8 mouse cellular contexts compared by ENCODE assay signal in genomic region chr12:104936223-104936622, GRCm38 (mm10).
DNase-seq lines count a peak whose midpoint lies in the region; ATAC-seq and TF ChIP-seq lines count a peak whose summit lies in the region.

No protein-coding gene starts in this region.

- no peak overlapping the region for H3K9ac ChIP-seq in forebrain, embryonic 11.5 days (ENCODE audit: low read length)
- H3K9ac ChIP-seq in forebrain, embryonic 13.5 days: no peak overlapping the region
- H3K9ac ChIP-seq in midbrain, embryonic 11.5 days (ENCODE audit: low read length): no peak overlapping the region
- no peak overlapping the region for H3K9ac ChIP-seq in midbrain, embryonic 16.5 days (ENCODE audit: low read depth, low read length)

- no peaks in the 10 kb centered on the region for H3K36me3 ChIP-seq in forebrain, embryonic 11.5 days (ENCODE audit: control insufficient read depth, insufficient read depth, low read length)
- no peaks in the 10 kb centered on the region for H3K36me3 ChIP-seq in forebrain, embryonic 13.5 days (ENCODE audit: poor library complexity, severe bottlenecking)
- no peaks in the 10 kb centered on the region for H3K36me3 ChIP-seq in midbrain, embryonic 11.5 days (ENCODE audit: control insufficient read depth, insufficient read depth, low read length)
- no peaks in the 10 kb centered on the region for H3K36me3 ChIP-seq in midbrain, embryonic 16.5 days (ENCODE audit: control insufficient read depth, insufficient read depth, low read length)
- peaks cover 2% of the 10 kb centered on the region; the same call in 1 of the 2 replicates for H3K36me3 ChIP-seq in small intestine, adult 2 months (ENCODE audit: control insufficient read depth, insufficient read depth, low read length)

- peak; percentile 79 for DNase-seq in forebrain, embryonic 11.5 days (ENCODE audit: low spot score)
- peak; percentile 92 for DNase-seq in midbrain, embryonic 11.5 days (ENCODE audit: low spot score, missing footprints)
- peak; percentile 71 for DNase-seq in embryo, embryonic 10.5 days (ENCODE audit: low spot score)

- H3K4me2 ChIP-seq in forebrain, embryonic 11.5 days (ENCODE audit: low read depth, low read length, severe bottlenecking): no peak overlapping the region
- no peak overlapping the region for H3K4me2 ChIP-seq in forebrain, embryonic 13.5 days
- no peak overlapping the region for H3K4me2 ChIP-seq in midbrain, embryonic 11.5 days
- no peak overlapping the region for H3K4me2 ChIP-seq in midbrain, embryonic 16.5 days (ENCODE audit: low read length)

- TF ChIP-seq POLR2A in small intestine, adult 2 months (IDR thresholded peaks at IDR 0.05; ENCODE audit: low read depth, low read length): no peak

- WGBS in forebrain, embryonic 11.5 days: 74% methylated on average over 4 of the region's 4 CpGs
- WGBS in forebrain, embryonic 13.5 days: 72% methylated on average over 4 of the region's 4 CpGs
- 77% methylated on average over 4 of the region's 4 CpGs for WGBS in midbrain, embryonic 11.5 days
- WGBS in midbrain, embryonic 16.5 days: 71% methylated on average over 4 of the region's 4 CpGs
- 81% methylated on average over 4 of the region's 4 CpGs for WGBS in small intestine, adult 2 months

- no peak for ATAC-seq in forebrain, embryonic 11.5 days (replicated peaks; ENCODE audit: low FRiP score)
- ATAC-seq in forebrain, embryonic 13.5 days: no peak
- no peak for ATAC-seq in midbrain, embryonic 11.5 days (ENCODE audit: low FRiP score)
- ATAC-seq in midbrain, embryonic 16.5 days: no peak
- ATAC-seq in activated CD4-positive, CD25-positive, alpha-beta regulatory T cell, adult 4 months: no peak
- no peak for ATAC-seq in megakaryocyte, adult 5-6 weeks (ENCODE audit: poor library complexity, severe bottlenecking)

- no peak overlapping the region for H3K27ac ChIP-seq in forebrain, embryonic 11.5 days (ENCODE audit: low read depth, low read length)
- no peak overlapping the region for H3K27ac ChIP-seq in forebrain, embryonic 13.5 days
- no peak overlapping the region for H3K27ac ChIP-seq in midbrain, embryonic 11.5 days (ENCODE audit: low read depth, low read length)
- H3K27ac ChIP-seq in midbrain, embryonic 16.5 days (ENCODE audit: low read length): no peak overlapping the region
- no peak overlapping the region for H3K27ac ChIP-seq in small intestine, adult 2 months (ENCODE audit: insufficient read depth, low read depth, low read length)

- H3K9me3 ChIP-seq in forebrain, embryonic 11.5 days (ENCODE audit: control insufficient read depth, low read length): peaks cover 5% of the 10 kb centered on the region; the same call in 1 of the 2 replicates
- no peaks in the 10 kb centered on the region for H3K9me3 ChIP-seq in forebrain, embryonic 13.5 days (replicated peaks)
- peaks cover 2% of the 10 kb centered on the region; the same call in 1 of the 2 replicates for H3K9me3 ChIP-seq in midbrain, embryonic 11.5 days (ENCODE audit: control insufficient read depth, low read length)
- no peaks in the 10 kb centered on the region for H3K9me3 ChIP-seq in midbrain, embryonic 16.5 days (replicated peaks; ENCODE audit: control insufficient read depth, low read length, poor library complexity, severe bottlenecking)

- H3K27me3 ChIP-seq in forebrain, embryonic 11.5 days (ENCODE audit: control insufficient read depth, insufficient read depth, low read length): no peaks in the 10 kb centered on the region
- peaks cover 10% of the 10 kb centered on the region for H3K27me3 ChIP-seq in forebrain, embryonic 13.5 days
- no peaks in the 10 kb centered on the region for H3K27me3 ChIP-seq in midbrain, embryonic 11.5 days (ENCODE audit: control insufficient read depth, insufficient read depth, low read length)
- H3K27me3 ChIP-seq in midbrain, embryonic 16.5 days (ENCODE audit: control insufficient read depth, insufficient read depth, low read depth, low read length): no peaks in the 10 kb centered on the region; the same call in 1 of the 2 replicates
- no peaks in the 10 kb centered on the region for H3K27me3 ChIP-seq in small intestine, adult 2 months (ENCODE audit: control insufficient read depth, insufficient read depth, low read length)

- no peak overlapping the region for H3K4me3 ChIP-seq in forebrain, embryonic 11.5 days (ENCODE audit: low read depth, low read length)
- no peak overlapping the region for H3K4me3 ChIP-seq in forebrain, embryonic 13.5 days
- no peak overlapping the region for H3K4me3 ChIP-seq in midbrain, embryonic 11.5 days (ENCODE audit: low read depth, low read length)
- H3K4me3 ChIP-seq in midbrain, embryonic 16.5 days (ENCODE audit: low read depth, low read length): no peak overlapping the region
- H3K4me3 ChIP-seq in small intestine, adult 2 months (ENCODE audit: low read depth, low read length): no peak overlapping the region

- peak; percentile 73; the same call in 1 of the 2 replicates for TF ChIP-seq CTCF in small intestine, adult 2 months (IDR thresholded peaks at IDR 0.05; ENCODE audit: extremely low read depth, insufficient read length, insufficient replicate concordance, low read depth, low read length)

- H3K4me1 ChIP-seq in forebrain, embryonic 11.5 days (replicated peaks; ENCODE audit: control insufficient read depth, insufficient read depth, low read length): no peaks in the 10 kb centered on the region
- peaks cover 8% of the 10 kb centered on the region for H3K4me1 ChIP-seq in forebrain, embryonic 13.5 days
- no peaks in the 10 kb centered on the region for H3K4me1 ChIP-seq in midbrain, embryonic 11.5 days (ENCODE audit: control insufficient read depth, insufficient read depth, low read length)
- no peaks in the 10 kb centered on the region for H3K4me1 ChIP-seq in midbrain, embryonic 16.5 days (ENCODE audit: control insufficient read depth, insufficient read depth, low read length)
- no peaks in the 10 kb centered on the region for H3K4me1 ChIP-seq in small intestine, adult 2 months (ENCODE audit: control insufficient read depth, insufficient read depth, insufficient read length, low read length)
